Mouse (Mus musculus): Measurements from ENCODE around the gene Mt3.

Mt3 gene

GRCm38 (mm10) chr8:94172809-94173732, 20.7 kb downstream of the Mt3 start:
- ChIA-PET POLR2A (interaction anchor here (0.6 to 25.9 kb wide), 54 partner anchors 7 to 1449 kb away, joined by 3 to 1078 read pairs (median 5); partner anchors contain the start of genes Nup93 (in 3 of the 4), Bbs2 (in 2 of the 4) and Mt1 (in 1 of the 4)), CTCF (interaction anchor here (0.6 to 7.0 kb wide), 13 partner anchors 10 to 241 kb away, joined by 3 to 95 read pairs (median 4); no protein-coding TSS in a partner anchor)

DNA sequence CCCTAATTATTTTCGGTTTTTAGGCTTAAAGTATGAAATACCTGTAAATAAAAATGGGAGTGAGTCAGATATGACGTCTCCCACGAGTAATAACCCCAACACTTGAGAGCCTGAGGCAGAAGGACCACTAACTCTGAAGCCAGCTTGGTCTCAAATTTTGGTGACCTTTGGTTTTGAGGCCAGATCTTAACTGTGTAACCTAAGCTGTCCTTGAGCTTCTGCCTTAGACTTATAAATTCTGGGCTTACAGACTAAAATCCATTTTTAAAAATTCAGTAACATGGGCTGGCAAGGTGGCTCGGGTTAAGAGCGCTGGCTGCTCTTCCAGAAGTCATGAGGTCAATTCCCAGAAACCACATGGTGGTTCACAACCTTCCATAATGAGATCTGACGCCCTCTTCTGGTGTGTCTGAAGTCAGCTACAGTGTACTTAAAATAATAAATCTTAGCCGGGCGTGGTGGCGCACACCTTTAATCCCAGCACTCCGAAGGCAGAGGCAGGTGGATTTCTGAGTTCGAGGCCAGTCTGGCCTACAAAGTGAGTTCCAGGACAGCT, 21.5 kb downstream of the Mt3 start:
- ChIA-PET POLR2A (interaction anchor here (0.6 to 25.9 kb wide), 26 partner anchors 10 to 908 kb away, joined by 3 to 1078 read pairs (median 5); partner anchors contain the start of genes Nup93 (in 2 of the 4), Bbs2 (in 1 of the 4) and Mt1 (in 1 of the 4)), CTCF (interaction anchor here (0.6 to 7.0 kb wide), 9 partner anchors 10 to 39 kb away, joined by 3 to 95 read pairs (median 3); no protein-coding TSS in a partner anchor)

GRCm38 (mm10) chr8:94174619-94175213, 22.3 kb downstream of the Mt3 start:
- ChIA-PET CTCF (interaction anchor here (0.6 to 7.0 kb wide), 7 partner anchors 11 to 25 kb away, joined by 3 to 95 read pairs (median 4); no protein-coding TSS in a partner anchor), POLR2A (interaction anchor here (0.7 to 25.9 kb wide), 26 partner anchors 8 to 733 kb away, joined by 3 to 1078 read pairs (median 5); partner anchors contain the start of genes Nup93 (in 3 of the 4), Bbs2 (in 2 of the 4), Mt1 (in 1 of the 4) and Mt4 (in 1 of the 4))

DNA sequence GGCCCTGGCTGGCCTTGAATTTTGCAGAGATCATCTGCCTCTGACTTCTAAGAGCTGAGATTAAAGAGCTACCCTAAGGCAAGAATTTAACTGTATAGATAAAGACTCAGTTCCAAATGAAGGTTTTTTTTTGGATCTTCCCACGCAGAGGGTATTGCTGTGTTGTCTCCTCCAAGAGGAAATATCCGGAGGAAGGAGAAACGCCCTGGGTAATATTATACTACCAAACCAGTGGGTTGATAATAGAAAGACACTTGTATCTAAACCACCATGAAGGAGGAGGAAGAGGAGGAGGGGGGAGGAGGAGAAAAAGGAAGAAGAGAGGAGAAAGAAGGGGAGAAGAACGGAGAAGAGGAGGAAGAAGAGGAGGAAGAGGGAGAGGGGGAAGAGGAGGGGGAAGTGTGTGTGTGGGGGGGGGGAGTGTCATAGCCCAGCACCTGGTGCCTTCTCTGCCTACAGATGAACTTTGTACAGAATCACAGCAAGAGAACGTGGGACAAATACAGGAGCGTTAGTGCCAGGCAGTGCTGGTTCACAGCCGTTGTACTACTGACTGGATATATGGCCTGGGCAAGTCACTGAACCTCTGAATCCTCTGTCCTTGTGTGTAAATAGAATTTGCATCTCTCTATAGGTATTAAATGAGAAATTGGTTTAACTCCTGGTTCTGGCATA, 25.4 kb downstream of the Mt3 start:
- ChIA-PET POLR2A (interaction anchor here (0.7 to 25.9 kb wide), 29 partner anchors 5 to 180 kb away, joined by 3 to 1078 read pairs (median 6); partner anchors contain the start of genes Nup93 (in 2 of the 4), Mt1 (in 1 of the 4), Mt2 (in 1 of the 4) and Mt3 (in 1 of the 4)), CTCF (interaction anchor here in 1 of 4 experiments (1.1 to 1.8 kb wide), 4 partner anchors 9 to 14 kb away, joined by 4 to 12 read pairs (median 7); no protein-coding TSS in a partner anchor)

- CTCF ChIA-PET, result interaction anchor here in 3 of 4 experiments (0.6 to 1.8 kb wide), 13 partner anchors 8 to 35 kb away, joined by 3 to 12 read pairs (median 4); partner anchors contain the start of gene Nup93 (in 1 of the 3)
- POLR2A ChIA-PET, result interaction anchor here (0.6 to 25.9 kb wide), 51 partner anchors 6 to 737 kb away, joined by 3 to 1078 read pairs (median 4); partner anchors contain the start of genes Mt2 (in 2 of the 4), Nup93 (in 2 of the 4), Bbs2 (in 1 of the 4) and Fam192a (in 1 of the 4)
Measured at GRCm38 (mm10) chr8:94178857-94179712, 26.7 kb downstream of the Mt3 start, which contains the start of gene Mt1. Gene Mt1, plus strand, starts transcription at chr8:94179082.

DNA sequence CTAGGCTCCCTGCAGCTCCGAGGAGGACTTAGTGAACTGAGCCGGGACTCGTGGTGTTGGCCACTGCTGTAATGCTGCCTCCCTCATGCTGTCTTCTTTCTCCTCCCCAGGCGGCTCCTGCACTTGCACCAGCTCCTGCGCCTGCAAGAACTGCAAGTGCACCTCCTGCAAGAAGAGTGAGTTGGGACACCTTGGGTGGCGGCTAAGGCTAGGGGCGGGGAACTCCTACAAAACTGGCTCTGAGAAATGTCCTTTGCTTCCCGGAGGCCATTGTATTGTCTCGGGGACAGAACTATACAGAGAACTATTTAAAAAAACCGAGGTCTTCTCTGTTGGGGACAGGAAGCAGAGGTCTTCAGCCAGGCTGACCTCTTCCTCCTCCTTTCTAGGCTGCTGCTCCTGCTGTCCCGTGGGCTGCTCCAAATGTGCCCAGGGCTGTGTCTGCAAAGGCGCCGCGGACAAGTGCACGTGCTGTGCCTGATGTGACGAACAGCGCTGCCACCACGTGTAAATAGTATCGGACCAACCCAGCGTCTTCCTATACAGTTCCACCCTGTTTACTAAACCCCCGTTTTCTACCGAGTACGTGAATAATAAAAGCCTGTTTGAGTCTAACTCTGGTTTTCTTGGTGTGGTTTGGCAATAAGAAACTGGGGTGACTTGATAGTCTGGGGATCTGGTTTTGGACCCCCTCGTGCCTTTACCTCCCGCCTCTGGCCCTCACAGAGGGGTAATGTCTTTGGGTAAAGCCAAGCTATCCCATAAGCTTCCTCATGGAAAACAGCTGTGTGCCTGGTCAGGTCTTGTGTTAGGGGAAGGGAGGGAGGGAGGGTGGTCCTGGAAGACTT, 27.5 kb downstream of the Mt3 start:
- ChIA-PET POLR2A (interaction anchor here (0.6 to 25.9 kb wide), 31 partner anchors 7 to 1454 kb away, joined by 3 to 1078 read pairs (median 5); partner anchors contain the start of genes Mt2 (in 3 of the 4), Nup93 (in 2 of the 4), Bbs2 (in 1 of the 4) and Mt1 (in 1 of the 4)), CTCF (interaction anchor here in 2 of 4 experiments (0.6 to 1.8 kb wide), 6 partner anchors 7 to 401 kb away, joined by 3 to 10 read pairs (median 4); partner anchors contain the start of gene Nup93 (in 1 of the 2))

GRCm38 (mm10) chr8:94180561-94180908, 28.1 kb downstream of the Mt3 start:
- CTCF ChIA-PET, result interaction anchor here in 3 of 4 experiments (0.6 to 0.9 kb wide), 3 partner anchors 9 to 401 kb away, joined by 3 to 4 read pairs (median 4); partner anchors contain the start of gene Mt2 (in 1 of the 3)
- POLR2A ChIA-PET, result interaction anchor here (0.6 to 25.9 kb wide), 12 partner anchors 7 to 1455 kb away, joined by 3 to 1078 read pairs (median 10); partner anchors contain the start of genes Mt2 (in 4 of the 4), Mt1 (in 1 of the 4) and Nup93 (in 1 of the 4)

DNA sequence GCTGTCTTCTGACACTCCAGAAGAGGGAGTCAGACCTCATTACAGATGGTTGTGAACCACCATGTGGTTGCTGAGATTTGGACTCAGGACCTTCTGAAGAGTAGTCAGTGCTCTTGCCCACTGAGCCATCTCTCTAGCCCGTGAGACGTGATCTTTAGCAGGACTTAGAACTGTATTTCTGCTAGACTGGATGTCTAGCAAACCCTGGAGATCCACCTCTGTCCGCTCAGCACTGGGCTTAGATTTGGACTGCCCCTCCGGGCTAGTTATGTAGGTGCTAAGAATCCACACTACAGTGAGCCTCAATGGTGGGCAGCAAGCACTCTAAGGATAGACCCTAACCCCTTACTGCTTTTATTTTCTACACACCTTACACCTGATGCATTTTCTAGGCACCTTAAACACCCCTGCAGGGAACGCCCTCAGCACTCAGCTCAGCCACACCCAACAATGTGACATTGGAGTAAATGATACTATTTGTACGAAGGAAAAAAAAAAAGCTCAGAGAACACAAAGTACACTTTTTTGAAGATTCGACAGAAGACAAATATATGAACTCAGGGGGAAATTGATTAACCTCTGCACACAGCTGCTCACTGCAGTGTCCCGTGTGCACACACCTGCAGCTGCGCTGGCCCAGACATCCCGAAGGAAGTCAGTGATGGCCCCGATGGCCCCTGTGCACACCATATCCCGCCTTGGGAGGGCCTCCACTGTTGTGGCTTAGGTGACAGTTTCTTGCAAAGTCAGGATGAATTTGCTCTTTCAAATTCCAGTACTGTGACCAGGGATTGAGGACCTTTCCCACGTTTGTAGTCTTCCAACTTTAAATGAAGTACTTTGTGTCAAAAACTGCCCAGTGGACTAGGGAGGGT, 29.9 kb downstream of the Mt3 start:
- POLR2A ChIA-PET, result interaction anchor here (0.5 to 25.9 kb wide), 27 partner anchors 5 to 740 kb away, joined by 3 to 1078 read pairs (median 8); partner anchors contain the start of genes Mt2 (in 4 of the 4), Nup93 (in 3 of the 4), Mt1 (in 2 of the 4) and Bbs2 (in 1 of the 4)
- CTCF ChIA-PET, result interaction anchor here (0.8 to 5.7 kb wide), 11 partner anchors 8 to 82 kb away, joined by 3 to 95 read pairs (median 6); partner anchors contain the start of gene Mt2 (in 1 of the 4)

DNA sequence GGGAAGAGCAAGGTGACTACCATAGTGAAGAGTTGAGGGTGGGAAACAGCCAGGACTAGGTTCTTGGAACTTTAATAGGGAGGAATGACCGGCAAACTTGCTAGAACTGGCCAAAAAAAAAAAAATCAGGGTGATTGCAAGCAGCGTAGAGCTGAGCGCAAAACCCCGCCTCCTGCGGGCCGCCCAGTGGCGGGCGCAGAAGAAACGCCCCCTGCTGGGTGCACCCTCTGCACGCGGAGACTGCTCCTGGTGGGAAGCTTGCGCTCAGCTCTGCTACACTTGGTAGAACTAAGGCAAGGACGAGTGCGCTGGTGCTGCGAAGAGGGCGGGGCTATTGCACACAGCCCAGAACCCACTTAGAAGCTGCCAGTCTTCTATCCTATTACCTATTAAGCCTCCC, 30.7 kb downstream of the Mt3 start:
- ChIA-PET POLR2A (interaction anchor here (0.5 to 25.9 kb wide), 37 partner anchors 5 to 782 kb away, joined by 3 to 1078 read pairs (median 5); partner anchors contain the start of genes Mt2 (in 4 of the 4), Nup93 (in 3 of the 4), Bbs2 (in 2 of the 4) and Mt1 (in 2 of the 4)), CTCF (interaction anchor here (0.6 to 6.0 kb wide), 21 partner anchors 9 to 648 kb away, joined by 3 to 95 read pairs (median 4); partner anchors contain the start of genes Mt2 (in 2 of the 4) and Nup93 (in 1 of the 4))

DNA sequence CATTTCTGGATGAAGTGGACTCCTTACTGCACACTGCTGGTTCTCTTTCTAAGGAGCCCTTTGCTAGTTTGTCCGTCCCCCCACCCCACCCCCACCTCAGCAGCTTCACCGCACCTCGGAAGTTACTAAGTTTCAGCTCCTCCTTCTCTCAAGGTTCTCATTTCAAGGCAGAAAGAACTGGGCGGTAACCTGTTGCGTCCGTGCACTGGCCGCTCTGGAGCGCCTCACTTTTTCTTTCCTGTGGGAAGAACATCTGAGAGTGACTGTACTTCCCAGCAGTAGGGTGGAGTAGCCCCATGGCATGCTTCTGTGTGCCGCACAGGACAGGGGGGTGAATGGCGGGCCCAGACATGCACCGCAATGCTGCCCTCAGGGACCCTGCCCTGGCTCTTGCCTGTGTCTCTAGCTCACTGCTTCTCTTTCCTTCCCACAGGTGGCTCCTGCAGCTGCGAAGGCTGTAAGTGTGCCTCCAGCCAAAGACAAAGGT, 32.0 kb downstream of the Mt3 start:
- ChIA-PET POLR2A (interaction anchor here (0.6 to 25.9 kb wide), 24 partner anchors 3 to 482 kb away, joined by 3 to 1078 read pairs (median 10); partner anchors contain the start of genes Mt2 (in 4 of the 4), Nup93 (in 4 of the 4), Bbs2 (in 2 of the 4) and Mt1 (in 2 of the 4)), CTCF (interaction anchor here (1.2 to 6.0 kb wide), 12 partner anchors 10 to 86 kb away, joined by 3 to 95 read pairs (median 8); partner anchors contain the start of genes Mt2 (in 2 of the 4) and Nup93 (in 1 of the 4))

- ChIA-PET CTCF (interaction anchor here (0.5 to 6.0 kb wide), 25 partner anchors 8 to 744 kb away, joined by 3 to 95 read pairs (median 5); partner anchors contain the start of genes Mt2 (in 3 of the 4) and Bbs2 (in 1 of the 4)), POLR2A (interaction anchor here (0.6 to 25.9 kb wide), 43 partner anchors 2 to 744 kb away, joined by 3 to 1078 read pairs (median 6); partner anchors contain the start of genes Bbs2 (in 4 of the 4), Mt2 (in 4 of the 4), Nup93 (in 3 of the 4) and Mt1 (in 2 of the 4))
Measured at GRCm38 (mm10) chr8:94185791-94186190, 33.4 kb downstream of the Mt3 start.

DNA sequence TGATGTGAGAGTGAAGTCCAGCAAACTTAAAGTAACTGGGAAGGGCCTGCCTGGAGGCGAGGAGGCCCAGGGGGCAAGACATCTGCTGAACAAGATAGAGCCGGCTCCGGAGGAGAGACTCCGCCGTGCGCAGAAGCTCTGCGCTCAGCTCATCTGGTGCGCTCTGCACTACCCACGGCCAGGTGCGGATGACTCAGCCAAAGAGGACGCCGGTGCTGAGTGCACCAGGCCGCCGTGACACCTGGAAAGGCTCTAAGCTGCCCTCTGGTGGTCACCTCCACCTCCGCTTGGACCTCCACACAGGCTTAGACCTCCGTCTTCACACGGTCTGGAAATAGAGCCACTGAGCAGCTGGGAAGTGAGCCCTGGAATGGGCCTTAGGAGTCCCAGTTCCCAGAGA, 34.1 kb downstream of the Mt3 start:
- POLR2A ChIA-PET, result interaction anchor here (0.6 to 19.7 kb wide), 65 partner anchors 8 to 1010 kb away, joined by 3 to 1078 read pairs (median 5); partner anchors contain the start of genes Mt1 (in 4 of the 4), Mt2 (in 4 of the 4), Bbs2 (in 3 of the 4) and Nup93 (in 3 of the 4)
- CTCF ChIA-PET, result interaction anchor here (0.5 to 6.0 kb wide), 36 partner anchors 7 to 1209 kb away, joined by 3 to 95 read pairs (median 5); partner anchors contain the start of genes Mt2 (in 3 of the 4), Mt1 (in 2 of the 4), Bbs2 (in 1 of the 4) and Nup93 (in 1 of the 4)
